Mouse (Mus musculus): ENCODE measurements around the gene Pln.
A peak's percentile ranks its signal among the peaks of the same experiment; 100 is the strongest.

The Pln gene

DNA sequence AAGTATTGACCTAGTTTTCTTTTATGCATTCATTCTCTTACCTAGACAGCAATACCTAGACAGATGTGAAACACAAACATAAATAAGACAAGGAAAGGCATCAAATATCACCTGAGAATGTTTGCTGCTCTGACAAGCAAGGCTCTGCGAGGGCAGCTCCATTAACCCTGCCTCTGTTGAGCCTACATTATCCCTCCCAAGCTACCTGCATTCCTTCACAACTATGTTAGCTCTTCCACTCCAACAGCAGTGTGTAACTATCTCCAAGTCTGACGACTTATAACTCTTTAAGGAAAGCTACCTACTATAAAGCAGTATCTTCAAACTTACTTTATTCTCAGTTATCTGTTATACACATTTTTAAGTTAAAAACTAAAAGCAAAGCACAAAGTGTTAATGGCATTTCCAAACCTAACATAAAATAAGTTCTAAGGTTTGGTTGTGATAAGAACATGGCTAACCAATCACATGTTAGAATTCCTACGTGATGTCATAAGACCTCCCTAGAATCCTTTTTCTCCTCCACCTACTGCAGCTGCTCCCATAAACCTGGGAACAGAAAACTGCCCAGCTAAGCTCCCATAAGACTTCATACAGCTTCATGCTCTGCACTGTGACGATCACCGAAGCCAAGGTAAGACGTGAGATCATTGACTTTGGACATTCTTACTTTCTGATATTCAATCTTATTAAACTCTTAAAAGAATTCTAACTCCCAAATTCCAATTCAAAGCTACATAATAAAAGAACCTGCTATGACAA, at the start of gene Pln:
Gene Pln (plus strand): TSS at position 506 of the 762 bp plus-strand sequence.
- no peak for DNase-seq (ENCODE audit: low read depth, low spot score)

DNA sequence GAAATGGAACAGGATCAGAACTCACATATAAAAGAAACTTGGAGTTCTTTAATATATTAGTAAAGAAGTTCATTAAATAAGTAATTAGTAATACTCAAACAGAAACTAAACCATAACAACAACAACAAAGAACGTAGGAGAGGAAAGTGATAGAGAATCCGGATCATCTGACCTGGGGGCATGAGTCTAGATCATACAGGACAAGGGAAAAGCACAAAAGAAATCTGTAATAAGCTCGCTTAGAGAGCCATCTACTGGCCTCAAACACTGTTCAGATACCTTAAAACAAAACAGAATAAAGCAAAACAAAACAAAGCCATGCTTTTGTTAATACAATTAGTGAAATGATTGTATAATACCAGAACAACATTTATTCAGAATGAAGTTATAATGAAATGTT, 31.6 kb upstream of the Pln start:
- peak; percentile 33 for DNase-seq (ENCODE audit: low read depth, low spot score)

DNA sequence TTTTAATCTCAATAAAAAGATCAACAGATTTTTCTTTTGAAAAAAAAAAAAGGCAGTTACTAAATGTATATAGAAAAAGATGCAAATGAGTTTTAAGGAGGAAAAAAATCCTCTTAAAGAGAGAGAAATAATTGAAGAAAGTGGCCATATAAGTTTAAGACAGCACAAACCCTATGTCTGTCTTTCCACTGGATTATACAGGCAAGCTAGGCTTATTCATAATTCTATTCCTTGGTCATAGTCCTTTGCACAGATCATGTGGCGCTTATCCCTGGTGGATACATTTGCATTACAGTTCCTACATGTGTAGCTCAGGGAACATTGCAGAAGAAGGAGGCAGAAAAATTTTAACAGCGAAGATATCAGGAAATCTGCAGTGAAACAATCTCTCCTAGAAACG, 30.8 kb upstream of the Pln start:
- DNase-seq (ENCODE audit: low read depth, low spot score) = no peak

DNA sequence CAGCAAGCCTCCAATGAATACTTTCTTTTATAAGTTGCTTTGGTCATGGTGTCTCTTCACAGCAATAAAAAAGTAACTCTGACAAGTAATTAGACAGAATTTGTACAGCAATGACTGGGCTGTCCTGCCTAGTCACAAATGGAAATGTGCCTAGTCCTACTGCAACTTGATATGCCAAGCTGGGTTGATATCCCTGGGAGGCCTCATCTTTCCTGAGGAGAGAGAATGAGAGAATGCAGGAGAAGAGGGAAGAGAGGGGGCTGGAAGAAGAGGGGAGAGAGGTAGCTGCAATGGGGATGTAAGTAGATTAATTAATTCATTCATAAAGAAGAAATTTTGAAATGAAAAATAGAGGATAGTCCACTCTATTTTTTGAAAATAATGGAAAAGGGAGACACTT, 14.1 kb upstream of the Pln start:
- DNase-seq (ENCODE audit: low read depth, low spot score) = no peak

DNA sequence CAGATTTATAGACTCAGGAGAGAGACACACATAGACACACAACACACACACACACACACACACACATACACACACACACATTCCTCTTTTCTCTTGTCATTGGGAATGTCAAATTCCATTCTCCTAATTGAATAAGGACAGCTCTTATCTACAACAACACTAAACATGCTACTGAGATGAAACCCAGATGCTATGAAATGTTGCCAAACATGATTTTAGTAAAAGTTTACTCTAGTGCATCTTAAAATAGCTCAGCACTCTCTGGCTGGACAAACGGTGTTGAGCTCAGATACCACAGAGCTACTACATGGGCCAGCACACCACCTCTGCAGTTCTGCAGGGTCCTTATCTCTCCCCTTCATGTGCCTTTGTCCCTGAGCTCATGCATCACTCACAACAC, 12.8 kb upstream of the Pln start:
- no peak for DNase-seq (ENCODE audit: low read depth, low spot score)

DNA sequence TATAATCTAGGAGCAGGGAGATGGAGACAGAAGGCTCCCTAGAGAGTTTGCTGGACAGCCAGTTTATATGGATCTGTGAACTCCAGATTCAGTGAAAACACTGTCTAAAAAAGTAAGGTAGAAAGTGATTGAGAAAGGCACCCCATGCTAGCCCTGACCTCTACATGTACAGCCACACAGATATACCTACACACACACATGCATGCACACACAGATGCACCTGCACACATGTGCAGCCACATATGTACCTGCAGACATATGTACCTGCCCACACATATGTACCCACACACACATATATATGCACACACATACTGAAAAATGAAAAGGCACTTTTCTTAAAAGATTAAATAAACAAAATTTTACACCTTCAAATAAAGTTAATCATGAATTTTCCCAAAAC, 11.1 kb upstream of the Pln start:
- no peak for DNase-seq (ENCODE audit: low read depth, low spot score)

DNA sequence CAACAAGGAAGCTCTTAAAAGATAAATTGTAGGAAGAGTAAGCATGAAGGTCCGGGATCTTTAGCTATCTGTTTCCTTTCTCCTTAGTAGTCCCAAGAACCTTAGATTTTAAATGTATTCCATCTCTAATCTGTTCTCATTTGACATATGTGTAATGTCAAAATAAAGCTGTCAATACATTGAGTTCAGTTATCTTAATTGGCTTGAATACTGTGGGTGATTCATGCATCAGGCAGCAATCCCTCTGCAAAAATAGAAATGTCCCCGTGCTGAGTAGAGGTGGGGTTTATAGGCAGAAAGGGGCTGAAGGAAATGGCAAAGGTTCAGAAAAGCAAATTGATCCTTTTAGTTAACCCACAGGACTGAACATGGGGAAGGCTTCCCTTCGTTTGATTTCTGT, 8.2 kb upstream of the Pln start:
- no peak for DNase-seq (ENCODE audit: low read depth, low spot score)

DNA sequence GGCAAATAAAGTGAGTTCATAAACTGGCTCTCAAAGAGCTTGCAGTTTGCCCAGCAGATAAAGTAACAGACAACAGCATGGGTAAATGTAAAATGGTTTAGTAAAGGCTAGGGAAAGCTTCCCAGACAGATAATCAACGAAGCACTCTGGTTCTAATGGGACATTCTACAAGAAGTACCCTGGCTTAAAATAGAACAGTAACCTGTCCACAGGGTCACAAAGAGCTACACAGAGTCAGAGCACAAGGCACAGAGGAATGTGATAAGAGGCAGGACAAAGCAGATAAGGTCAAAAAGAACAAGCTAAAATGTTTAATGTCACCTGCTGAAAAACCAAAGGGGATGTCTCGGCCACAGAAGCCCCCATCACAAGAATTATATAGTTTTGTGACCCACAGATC, 4.7 kb upstream of the Pln start:
- DNase-seq (ENCODE audit: low read depth, low spot score) = no peak

DNA sequence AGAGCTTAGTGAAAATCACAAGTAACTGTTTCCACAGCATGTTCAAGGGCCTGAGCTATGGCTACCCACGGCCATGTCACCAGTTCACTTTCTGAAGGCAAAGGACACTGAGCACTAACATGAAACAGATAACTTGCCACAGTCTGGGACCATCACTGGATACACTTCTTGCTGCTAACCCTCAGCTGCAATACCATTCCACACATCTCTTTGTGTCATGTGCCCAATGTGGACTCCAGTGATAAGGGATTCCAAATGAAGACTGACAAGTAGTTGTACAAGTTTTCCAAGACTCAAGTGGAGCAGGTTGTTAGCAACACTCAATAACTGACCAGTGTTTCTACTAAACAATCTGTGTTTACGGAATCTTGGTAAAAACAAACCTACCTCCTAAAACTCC, 2.2 kb upstream of the Pln start:
- DNase-seq (ENCODE audit: low read depth, low spot score) = no peak

DNA sequence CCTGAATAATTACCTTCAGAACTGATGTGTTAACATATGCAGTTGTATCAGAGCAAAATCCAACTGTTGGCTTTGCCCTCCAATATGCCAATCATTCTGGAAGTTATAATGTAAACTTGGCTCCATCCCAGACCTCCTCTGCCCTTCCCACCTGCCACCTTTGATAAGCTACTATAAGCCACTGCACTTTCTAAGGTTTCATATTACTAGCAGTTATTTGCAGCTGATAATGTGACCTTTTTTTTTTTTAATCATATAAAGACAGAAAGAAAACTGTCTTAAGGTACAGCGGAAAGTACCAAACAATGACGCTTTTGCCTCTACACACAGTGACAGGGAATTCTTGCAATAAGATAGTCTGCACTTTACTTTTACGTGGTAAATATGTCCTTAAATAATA, 1.5 kb upstream of the Pln start:
- DNase-seq (ENCODE audit: low read depth, low spot score) = no peak

DNA sequence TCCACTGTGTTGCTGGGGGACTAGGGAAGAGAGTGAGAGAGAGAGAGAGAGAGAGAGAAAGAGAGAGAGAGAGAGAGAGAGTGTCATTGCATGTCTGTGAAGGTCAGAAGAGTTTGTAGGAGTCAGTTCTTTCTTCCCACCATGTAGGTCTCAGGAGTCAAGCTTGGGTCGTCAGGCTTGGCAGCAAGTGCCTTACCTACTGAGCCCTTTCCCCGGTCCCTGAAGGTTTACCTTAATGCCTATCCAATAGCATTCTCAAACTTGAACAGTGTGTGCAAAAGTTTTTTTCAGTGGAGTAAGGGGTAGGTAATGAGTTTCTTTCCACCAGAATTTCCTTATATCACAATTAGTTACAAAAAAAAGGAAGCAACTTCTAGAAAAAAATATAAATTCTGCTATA, 1.6 kb downstream of the Pln start:
- DNase-seq (ENCODE audit: low read depth, low spot score) = no peak

DNA sequence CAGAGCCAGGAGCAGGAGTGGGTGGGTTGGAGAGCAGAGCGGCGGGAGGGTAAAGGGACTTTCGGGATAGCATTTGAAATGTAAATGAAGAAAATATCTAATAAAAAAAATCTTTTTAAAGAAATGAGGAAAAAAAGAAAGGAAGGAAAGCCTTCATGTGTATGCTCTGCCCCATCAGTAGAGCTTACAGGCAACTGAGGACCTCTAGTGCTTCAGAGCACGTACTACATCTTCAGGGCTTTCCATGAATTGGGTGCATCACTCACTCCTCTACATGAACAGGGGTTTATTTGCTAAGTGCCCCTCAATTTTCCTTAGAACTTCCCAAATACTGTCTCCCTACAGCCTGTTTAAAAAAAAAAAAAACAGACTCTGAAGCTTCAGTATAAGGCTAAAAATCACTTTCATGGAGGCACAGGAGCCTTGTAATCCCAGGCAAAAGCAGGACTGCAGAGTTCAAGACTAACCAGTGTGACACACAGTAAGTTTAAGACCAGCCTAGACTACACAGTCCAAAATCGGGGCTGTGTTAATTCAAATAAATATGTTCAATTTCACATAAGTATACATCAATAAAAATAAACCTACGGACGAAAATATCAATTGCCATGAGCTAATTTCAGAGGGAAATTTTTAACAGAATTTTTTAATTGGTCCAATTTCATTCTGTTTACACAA, 4.0 kb downstream of the Pln start:
- DNase-seq (ENCODE audit: low read depth, low spot score) = peak; percentile 44

DNA sequence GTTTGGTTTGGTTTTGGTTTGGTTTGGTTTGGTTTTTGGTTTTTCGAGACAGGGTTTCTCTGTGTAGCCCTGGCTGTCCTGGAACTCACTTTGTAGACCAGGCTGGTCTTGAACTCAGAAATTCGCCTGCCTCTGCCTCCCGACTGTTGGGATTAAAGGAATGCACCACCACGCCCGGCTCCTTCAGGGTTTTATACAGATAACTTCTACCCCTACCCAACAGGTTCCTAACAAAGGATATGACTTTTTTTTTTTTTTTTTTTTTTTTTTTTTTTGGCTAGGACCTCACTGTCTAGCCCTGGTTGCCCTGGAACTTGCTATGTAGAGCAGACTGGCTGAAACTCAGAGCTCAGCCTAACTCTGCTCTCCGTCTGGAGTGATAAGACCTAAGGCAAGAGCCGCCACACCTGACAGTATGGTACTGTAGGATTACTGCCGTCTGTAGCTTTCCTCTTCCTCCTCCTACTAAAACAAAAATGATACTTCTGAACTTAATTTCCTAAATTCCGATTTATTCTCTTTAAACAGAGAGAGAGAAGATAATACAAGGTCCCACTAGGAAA, 4.8 kb downstream of the Pln start:
- DNase-seq (ENCODE audit: low read depth, low spot score) = no peak

DNA sequence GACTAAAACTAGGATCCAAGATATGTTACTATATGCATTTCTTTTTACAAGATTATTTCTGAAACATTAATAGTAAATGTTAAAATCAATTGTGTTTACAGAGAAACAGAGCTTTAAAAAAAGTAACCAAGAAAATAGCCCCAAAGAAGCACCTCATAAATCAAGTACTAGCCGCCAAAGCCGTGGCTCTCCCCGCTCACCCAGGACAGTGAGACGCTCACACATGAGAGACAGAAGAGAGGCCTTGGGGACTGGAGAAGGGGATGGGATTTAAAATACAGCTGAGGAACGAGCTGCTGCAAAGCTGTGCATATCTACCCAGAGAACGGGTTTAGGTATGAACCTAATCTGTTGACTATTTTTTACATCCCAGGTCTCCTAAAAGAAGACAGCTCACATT, 5.9 kb downstream of the Pln start:
- no peak for DNase-seq (ENCODE audit: low read depth, low spot score)

DNA sequence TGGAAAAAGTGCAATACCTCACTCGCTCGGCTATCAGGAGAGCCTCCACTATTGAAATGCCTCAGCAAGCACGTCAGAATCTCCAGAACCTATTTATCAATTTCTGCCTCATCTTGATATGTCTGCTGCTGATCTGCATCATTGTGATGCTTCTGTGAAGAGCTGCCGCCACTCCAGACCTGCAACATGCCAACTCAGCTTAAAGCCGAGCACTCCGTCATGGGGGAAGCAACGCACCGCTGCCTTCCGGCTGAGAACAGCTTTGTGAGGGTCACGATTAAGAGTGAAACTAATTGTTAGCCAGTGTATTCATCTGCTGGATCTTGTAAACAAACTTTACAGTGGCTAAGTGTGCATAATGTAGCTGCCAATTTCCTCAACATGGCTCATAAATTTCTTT, 6.4 kb downstream of the Pln start:
- peak; percentile 85 for DNase-seq (ENCODE audit: low read depth, low spot score)

DNA sequence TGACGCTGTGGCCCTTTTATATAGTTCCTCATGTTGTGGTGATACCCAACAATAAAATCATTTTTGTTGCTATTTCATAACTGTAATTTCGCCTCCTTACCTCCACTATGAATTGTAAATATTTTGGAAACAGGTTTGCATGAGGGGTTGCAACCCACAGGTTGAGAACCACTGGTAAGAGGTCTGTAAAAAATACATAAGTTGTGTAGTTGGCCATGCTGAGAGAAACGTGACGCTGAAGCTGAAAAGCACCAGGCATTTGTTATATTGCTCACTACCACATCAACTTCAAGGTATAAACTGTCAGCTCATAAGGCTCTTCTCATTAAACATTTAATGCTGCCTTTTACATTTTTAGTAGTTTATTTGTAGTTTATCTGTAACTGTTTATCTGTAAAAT, 8.0 kb downstream of the Pln start:
- DNase-seq (ENCODE audit: low read depth, low spot score) = no peak

DNA sequence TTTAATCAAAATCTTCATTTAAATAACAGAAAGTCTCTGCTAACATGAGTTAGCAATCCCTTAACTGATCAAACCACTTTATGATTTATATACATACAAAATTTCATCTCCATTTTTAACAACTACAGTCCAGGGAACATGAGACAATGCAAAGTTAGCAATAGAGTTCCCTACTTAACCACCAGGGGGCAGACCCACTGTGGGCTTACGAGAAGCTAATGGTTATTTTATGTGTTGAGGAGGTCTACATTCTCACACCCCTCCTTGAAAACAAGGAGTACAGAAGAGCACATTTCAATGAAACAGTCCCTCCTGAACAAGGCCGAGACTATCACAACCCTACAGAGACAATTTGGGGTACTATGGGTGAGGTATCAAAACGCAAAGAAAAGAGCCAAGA, 9.0 kb downstream of the Pln start:
- DNase-seq (ENCODE audit: low read depth, low spot score) = peak; percentile 61

DNA sequence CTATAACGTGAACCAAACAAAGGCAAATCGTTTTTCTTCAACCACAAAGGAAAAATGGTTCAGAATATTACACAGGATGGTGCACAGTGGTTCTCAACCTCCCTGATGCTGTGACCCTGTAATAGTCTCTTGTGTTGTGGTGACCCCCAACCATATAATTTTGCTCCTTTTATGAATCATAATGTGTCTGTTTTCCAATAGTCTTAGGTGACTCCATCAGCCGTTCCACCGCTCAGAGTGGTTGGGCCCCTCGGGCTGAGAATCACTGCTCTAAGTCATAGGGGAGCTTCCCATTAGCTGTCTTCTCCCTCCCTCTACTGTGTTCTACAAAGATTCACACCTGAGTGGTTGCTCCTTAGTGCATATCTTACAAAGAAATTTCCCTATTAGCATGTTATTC, 9.4 kb downstream of the Pln start:
- no peak for DNase-seq (ENCODE audit: low read depth, low spot score)

DNA sequence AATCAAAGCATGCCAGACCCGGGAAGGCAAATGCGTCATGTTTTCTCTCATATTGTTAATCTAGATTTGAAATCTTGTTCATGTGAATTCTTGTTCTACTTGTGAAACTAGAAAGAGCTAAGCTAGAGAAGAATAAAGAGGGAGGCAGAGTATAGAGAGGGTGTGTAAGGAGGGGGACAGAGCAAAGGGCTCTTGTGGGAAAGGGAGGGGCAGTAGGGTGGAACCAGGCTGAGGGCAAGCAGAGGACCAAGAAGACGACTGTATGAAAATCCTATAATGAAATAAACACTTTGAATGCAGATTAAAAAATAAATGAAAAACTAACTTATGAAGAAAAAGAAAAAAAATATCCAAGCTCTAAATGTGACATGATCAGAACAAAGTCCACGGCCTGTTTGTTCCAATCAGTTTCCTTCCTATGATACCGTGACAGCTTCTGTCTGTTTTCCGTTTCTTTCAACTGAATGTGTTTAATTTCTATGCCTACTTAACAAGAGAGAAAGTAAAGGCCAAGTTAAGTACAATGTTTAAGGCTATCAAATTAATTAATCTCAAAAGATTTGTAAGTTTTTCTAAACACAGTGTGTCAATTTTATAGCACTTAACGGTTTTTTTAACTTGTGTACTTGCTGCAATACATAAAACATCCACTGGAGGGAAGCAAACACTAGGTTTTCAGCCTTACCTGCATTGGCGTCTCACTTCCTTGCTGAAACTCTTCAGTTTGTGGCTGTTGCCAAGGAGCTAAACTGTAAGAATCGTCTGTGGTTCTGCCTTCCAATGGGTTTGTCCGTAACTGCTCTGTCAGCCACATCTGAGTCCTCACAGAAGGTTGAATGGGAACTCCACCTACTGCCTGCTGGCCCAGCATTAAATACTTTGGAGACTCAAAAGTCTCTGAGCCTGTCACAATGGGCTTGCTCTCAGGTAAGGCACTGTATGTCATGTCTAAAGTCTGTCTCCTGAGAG, 10.6 kb downstream of the Pln start:
- peak; percentile 80 for DNase-seq (ENCODE audit: low read depth, low spot score)

DNA sequence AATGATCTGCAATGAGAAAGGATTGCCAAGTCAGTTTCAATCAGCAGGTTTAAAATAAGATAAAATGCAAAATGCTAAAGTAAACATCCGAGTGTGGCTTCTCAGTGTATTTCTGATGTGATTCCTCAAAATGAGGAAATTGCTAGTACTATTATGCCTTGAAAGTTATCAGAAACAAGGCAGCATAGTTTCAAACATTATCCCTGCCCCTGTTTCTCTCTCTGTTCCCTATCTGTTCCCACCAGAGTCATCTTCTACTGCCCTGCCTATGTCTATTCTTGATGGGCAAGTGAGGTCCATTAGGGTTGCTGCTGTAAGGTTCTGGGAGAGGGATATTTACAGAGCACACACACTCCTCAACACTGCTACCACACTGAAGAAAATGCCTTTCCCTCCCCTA, 11.8 kb downstream of the Pln start:
- DNase-seq (ENCODE audit: low read depth, low spot score) = no peak

DNA sequence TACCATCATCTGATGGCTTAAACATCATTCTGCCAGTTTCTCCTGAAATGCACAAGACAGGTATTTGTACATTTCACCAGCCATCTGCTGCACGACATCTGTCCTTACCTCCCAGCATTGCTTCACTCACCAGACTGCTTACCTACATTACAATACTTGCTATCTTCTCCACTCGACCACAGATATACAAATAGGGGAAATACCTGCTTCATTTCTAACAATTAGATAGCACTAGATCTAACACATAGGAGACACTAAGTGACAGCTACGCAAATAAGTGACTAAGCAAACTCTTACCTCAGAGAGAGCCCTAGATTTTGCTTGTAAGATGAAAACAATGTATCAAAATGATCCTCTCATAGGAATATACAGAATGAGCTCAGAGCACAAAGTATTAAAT, 16.2 kb downstream of the Pln start:
- DNase-seq (ENCODE audit: low read depth, low spot score) = no peak

DNA sequence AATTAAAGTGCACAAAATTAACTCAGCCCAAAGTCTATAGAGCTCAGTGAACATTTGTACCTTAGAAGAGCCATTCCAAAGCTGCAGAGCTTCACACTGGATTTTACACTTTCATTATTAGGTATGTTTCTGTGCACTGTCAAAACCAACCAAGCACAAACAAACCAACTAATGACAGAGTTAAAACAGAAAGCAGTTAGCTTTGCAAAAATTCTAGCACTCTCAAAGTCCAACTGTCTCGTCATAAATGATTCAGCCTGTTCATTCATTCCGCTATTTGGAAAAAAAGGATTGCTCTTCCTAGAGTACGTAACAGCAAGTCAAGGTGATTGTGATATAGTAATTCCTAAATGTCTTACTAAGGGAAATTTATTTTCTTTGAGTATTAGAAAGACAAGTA, 21.5 kb downstream of the Pln start:
- DNase-seq (ENCODE audit: low read depth, low spot score) = no peak
